Mouse (Mus musculus): ENCODE measurements at regions not wholly inside any gene's neighbourhood (a gene's known extent, or its start where the extent isn't known, plus 50 kb on each side); places are given as distances from the start of the nearest gene placed in this dataset.

- no peak for DNase-seq
Measured at GRCm38 (mm10) chr11:79881812-79882211, 80.4 kb downstream of the Utp6 start.

GRCm38 (mm10) chr11:79878091-79878490 is 84.1 kb downstream of the Utp6 start:
- no peak for DNase-seq

GRCm38 (mm10) chr11:79877184-79877745 is 84.9 kb downstream of the Utp6 start:
- no peak for DNase-seq

GRCm38 (mm10) chr11:79871783-79872628 is 90.2 kb downstream of the Utp6 start:
- no peak for DNase-seq

- peak; percentile 51 for DNase-seq
Measured at GRCm38 (mm10) chr11:79870189-79870588, 92.0 kb downstream of the Utp6 start.

GRCm38 (mm10) chr11:79869009-79869408 is 93.2 kb downstream of the Utp6 start:
- no peak for DNase-seq

GRCm38 (mm10) chr11:79864836-79865235 is 97.4 kb downstream of the Utp6 start:
- no peak for DNase-seq

- peak; percentile 49 for DNase-seq
Measured at GRCm38 (mm10) chr11:79863487-79864175, 98.6 kb downstream of the Utp6 start.

GRCm38 (mm10) chr11:79860611-79861067 is 101.6 kb downstream of the Utp6 start:
- peak; percentile 41 for DNase-seq

GRCm38 (mm10) chr11:79856376-79856775 is 105.8 kb downstream of the Utp6 start:
- no peak for DNase-seq

- DNase-seq = no peak
Measured at GRCm38 (mm10) chr11:79849545-79849944, 112.6 kb downstream of the Utp6 start.

GRCm38 (mm10) chr11:79844436-79844835 is 117.8 kb downstream of the Utp6 start:
- no peak for DNase-seq

GRCm38 (mm10) chr11:79843021-79843420 is 119.2 kb downstream of the Utp6 start:
- no peak for DNase-seq

- DNase-seq = no peak
Measured at GRCm38 (mm10) chr11:79839973-79840372, 122.2 kb downstream of the Utp6 start.

GRCm38 (mm10) chr11:79838051-79838450 is 124.1 kb downstream of the Utp6 start:
- no peak for DNase-seq

GRCm38 (mm10) chr11:79837076-79837990 is 124.9 kb downstream of the Utp6 start:
- peak; percentile 51 for DNase-seq

- no peak for DNase-seq
Measured at GRCm38 (mm10) chr11:79835873-79836272, 126.3 kb downstream of the Utp6 start.

GRCm38 (mm10) chr11:79833817-79834216 is 128.4 kb downstream of the Utp6 start:
- no peak for DNase-seq

GRCm38 (mm10) chr11:79831591-79832320 is 130.4 kb downstream of the Utp6 start:
- DNase-seq = no peak

- no peak for DNase-seq
Measured at GRCm38 (mm10) chr11:79830567-79831055, 131.6 kb downstream of the Utp6 start.

GRCm38 (mm10) chr11:79827034-79827433 is 135.2 kb downstream of the Utp6 start:
- DNase-seq = no peak

GRCm38 (mm10) chr11:79825881-79826280 is 136.3 kb downstream of the Utp6 start:
- no peak for DNase-seq

All from kidney, adult 18-20 months (tissue).